Mouse (Mus musculus) WW6 (cell line): ENCODE data around the gene Abcd3.

Experiments used
- DNase-seq: peaks from one replicate; pipeline ENCODE4 v3.0.0-alpha.2; 2013; ENCODE audit warnings: low read depth, low spot score

Abcd3 gene

DNA sequence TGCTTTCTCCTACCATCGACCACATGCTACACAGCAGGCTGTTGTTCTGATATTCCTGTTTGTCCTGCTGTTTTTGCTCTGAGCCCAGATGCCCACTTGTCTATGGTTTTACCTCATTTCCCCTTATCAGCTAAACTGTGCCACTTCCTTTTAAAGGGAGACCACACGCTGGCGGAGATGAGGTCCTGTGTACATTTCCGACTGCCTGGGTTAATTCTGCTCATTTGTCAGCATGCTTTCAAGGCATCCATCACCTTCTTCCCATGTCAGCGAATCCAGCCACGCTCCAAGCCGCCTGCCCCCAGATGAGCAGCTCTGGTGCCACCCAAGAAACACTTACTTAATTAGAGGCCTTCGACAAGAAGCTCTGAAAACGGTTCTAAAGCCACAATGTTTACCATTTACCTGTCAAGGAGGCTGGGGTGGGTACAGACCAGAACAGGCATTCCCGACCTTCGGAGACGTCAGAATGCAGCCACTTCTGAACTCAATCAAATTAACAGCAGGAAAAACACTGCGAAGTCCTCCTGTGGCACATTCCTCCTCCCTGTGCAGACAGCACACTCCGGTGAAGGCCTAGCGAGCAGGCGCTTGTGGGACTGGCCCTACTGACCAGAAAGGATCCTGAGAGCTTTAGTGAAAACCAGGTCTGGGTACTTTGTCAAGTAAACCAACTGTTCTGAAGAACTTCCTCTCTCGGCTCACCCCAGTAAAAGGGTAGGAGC is 75.5 kb downstream of the Abcd3 start:
- DNase-seq: no peak

DNA sequence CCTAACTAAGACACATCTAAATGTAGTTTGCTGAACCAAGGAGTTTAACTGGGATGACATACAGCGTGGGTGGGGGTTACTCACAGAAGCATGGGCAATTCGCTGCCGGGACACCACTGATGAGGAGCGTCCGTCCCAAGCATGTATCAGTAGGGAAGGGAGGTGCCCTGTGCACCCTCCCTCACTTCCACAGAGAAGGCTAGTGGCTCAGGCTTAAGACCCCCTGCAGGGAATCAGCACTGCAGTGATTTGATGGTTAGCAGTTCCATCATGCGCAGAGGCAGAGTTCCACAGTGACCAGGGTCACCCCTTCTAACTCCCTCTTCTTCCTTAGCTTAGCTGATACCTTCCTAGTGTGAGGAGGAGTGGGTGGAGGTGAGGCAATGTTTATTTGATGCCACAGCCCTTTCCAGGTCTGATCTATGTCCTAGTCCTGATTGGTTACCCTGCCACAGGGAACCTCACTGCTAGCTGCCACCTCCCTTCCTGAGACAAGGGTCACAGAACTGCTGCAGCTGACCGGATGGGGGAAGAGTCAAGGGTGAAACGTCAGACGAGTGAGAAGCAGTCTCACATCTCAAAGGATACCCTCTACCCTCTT is 76.3 kb downstream of the Abcd3 start:
- no peak for DNase-seq

DNA sequence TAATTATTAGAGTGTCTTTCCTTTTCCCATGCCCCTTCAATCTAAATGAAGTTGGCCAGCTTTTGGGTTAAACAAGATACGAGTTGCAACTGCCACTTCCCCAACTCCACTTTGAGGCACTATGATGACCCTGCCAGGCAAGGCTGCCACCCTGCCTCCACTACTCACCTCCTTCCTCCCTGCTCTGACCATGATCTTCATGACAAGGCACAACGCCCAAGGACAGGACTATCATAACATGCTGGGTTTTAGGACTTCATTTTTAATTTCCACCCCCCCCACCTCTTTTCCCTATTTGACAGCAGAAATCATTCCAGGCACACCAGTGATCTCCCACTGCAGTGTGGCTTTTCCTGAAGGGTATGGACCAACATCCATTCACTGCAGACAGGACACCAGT is 77.2 kb downstream of the Abcd3 start:
- DNase-seq: no peak

DNA sequence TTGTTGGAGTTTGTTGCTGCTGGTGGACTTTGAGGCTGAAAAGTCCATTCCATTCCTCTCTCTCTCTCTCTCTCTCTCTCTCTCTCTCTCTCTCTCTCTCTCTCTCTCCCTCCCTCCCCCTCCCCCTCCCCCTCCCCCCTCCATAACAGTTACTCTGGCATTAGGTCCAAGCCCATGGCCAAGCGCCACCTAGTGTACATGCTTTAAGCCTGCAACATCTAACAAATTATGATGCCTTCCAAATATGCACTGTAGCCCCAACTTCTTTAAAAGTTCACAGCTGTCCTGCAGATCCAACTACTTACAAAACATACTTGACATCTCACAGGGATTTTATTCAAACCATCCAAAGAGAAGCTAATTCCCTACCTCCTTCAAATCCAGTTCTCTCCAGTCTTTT is 77.6 kb downstream of the Abcd3 start:
- DNase-seq: no peak

DNA sequence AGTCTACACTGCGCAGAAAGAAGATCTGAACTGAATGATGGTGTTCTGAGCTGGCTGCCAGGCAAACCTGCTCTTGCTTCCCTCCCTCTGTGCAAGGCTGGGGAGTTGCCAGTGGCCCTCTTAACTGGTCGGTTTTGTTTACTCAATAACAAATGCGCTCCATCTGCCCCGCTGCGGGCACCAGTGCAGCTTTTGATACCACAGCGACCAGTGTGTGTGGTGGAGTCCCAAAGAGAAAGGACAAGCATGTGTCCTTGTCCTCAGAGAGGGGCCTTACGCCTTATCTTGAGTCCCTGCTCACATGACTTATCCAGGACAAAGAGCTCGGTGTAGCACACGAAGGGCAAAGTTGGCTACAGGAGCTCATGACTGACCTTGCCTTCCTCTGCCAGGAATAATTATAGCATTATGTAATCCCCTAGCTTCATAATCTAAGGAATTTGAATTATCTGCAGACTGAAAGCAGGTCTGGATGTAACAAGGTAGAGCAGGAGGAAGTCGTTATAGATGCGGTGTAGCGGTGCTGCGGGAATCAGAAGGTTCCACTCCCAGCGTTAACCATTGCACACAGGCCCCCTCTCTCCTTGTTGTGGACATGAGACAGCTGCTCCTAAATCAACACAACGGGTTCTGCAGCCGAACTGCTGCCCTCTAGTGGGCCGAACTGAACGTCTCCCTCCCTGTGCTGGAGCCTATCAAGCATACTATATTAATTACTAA is 78.9 kb downstream of the Abcd3 start:
- DNase-seq: peak; percentile 48

DNA sequence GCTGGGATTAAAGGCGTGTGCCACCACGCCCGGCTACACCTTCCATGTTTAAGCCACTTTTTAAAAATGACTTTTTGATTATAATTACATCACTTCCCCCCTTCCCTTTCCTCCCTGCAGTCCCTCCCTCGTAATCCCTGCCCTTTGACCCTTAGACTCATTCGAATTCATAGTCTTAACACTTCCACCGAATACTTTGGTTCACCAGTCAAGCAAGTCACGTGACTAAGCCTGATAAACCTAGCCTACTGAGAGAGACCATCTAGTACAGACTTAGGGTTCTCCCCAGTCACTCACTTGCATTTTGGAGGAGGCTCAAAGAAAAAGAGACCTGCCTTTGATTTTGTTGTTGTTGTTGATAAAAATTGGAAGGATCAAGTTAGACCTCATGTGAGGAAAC is 79.6 kb downstream of the Abcd3 start:
- no peak for DNase-seq

DNA sequence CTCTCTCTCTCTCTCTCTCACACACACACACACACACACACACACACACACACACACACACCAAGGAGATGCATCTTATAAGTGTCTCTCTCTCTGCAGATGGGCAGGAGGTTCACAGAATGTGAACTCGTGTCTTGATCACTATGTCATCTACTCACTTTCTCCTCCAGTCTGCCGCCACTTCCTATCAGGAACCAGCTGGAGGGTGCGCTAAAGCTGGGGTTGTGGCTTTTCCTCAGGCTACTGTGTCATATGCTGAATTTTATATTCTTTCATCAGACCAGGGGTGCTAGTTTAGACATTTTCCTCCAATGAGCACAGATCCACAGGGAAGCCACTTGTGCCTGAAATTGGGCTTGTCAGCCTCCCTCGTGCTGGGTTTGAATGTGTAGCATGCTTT is 85.4 kb downstream of the Abcd3 start:
- DNase-seq: no peak

DNA sequence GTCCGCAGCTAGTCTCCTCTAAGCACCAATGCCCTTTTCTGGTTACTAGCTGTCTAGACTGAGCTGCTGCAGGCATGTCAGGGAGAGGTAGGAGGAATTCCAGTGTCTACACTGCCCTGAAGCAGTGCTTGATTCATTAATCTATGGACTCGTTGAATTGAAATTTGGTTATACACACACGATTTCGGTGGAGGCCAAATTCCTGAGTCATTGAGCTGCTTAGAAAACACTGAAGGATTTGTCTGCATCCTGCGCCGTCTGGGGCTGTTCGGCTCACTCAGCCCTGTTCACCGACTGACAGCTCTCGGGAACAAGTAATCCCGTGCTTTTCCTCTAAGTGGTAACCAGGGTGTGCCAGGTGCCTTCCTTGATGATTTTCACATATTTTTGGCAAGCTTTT is 89.5 kb downstream of the Abcd3 start:
- DNase-seq: no peak

DNA sequence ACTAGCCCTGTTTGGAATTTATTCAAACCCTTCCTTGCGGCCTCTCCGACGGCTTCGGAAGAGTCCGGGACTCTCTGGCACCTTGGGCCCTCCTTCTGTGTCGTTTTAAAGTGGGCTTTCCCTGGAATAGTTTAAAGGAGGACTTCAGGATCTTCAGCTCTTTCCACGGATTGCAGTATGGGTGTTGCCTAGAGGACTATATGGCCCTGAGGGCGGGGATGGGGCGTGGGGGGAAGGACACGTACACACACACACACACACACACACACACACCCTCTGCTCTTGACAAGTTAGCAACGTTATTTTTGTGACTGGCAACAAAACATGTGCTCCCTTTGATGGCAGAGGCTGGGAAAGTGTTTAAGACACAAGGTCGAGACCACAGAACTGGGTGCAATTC is 90.5 kb downstream of the Abcd3 start:
- DNase-seq: no peak

DNA sequence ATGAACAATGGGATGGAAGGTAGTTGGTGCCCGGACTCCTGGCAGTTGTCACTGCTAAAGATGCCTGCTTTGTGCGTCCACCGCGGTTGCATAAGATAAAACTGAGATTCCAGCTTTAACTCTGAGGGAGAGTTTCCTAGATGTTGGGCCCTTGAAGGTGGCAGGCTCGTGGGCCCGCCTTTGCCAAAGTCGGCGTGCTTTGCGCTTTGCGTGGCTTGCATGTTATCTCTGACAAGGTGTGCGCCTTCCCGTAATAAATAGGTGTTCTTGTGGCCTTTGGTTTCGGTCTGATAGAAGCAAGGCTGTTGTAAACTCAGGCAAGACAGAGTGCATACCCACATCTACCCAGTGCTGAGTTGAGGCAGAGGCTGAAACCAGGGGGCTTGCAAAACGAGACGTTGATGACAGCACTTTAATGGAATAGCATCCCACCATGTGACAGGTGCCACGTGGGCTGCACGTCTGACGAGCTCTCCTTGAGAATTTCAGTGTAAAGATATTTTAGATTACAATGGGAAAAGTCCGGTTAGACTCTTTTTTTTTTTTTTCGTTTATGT is 91.1 kb downstream of the Abcd3 start:
- DNase-seq: no peak

DNA sequence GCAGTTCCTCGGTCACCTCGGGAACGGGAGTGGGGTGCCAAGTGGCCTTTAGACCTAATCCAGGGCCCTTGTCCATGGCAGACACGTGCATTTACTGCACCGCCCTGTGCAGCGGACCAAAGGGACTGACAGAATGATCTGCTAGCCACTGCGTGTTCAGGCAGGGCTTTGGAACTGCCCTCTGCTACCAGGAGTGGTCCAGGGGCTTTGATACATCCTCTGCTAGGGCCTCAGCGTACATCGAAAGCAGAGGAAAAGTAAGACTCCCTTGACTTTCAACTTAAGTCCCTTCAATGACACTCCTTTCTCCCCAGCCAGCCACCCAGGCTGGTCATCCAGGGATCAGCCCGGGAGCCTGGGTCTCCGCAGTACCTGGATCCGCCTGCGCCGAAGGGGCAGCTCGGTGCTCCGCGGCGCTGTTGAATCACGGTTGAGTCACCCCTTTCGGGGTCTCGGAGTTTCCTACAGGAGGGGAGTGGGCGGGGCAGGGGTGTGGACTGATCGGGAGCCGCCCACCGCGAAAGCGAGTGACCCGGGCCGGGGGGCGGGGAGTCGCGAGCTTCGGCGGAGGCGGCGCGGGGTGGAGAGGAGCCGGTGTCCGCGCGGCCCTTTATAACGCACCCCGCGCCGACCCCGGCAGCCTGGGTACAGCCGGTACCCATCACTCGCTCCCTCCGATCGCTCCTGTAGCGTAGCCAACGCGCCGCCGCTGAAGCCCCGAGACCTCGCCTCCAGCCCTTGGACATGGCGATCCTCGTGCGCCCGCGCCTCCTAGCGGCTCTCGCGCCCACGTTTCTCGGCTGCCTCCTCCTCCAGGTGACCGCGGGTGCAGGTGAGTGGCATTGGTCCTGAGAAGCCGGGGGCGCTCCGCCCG is 91.9 kb downstream of the Abcd3 start, which contains the start of gene F3:
Gene F3 (plus strand): TSS at position 567 of the 874 bp plus-strand sequence.
- DNase-seq: peak; percentile 45

DNA sequence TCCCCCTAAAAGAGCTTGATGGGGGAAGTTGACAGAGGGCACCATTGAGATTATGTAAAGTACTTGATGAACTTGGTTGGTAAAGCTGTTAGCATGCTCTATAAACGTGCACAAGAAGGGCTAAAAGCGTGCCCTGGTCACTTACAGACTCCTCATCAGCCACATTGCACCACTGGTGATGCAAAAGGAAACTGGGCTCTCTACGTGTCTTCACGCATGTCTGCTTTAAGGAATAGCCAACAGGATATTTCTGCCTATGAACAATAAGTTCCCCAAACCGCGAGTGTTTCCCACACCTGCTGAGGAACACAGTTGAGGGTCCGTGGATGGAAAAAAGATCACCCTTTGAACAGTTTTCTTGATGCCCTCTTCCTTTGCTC is 93.4 kb downstream of the Abcd3 start:
- no peak for DNase-seq

DNA sequence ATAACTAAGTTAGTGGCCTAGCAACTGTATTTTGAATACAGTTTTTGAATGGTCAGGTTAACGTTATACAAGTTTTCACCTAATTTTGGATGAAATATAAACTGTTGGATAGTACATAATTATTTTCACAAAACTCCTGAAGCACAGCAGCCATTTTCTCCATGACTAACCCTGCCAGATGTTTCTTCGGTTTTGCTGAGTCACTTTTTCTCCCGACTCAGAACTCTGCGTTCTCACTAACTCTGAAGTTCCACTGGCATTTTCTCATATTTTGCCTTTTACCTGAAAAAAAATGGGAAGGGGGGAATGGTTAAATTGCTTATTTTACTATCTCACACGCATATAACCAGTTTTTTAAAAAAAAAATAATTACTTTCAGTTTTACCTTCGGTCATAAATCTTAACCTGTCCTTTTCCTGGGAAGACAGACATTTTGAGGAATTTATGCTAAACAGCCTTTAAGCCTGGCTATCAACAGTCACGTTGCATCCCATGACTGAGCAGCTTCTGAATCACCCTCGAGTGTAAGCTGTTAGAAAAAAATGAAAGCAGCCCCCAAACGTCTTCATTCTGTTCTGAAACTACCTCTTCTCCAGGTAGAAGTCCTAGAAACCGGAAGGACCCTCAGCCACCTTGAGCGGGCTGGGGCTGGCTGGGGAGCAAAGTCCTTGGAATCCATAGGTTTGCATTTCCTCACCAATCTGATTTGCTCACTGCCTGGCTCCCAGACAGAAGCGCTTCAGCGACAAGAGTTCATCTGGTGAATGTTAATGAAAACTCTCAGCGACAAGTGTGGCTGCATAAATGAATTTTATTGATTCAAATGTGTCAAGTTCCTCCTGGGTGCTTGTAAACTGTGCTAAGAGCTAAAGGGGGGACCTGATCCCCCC is 94.1 kb downstream of the Abcd3 start:
- no peak for DNase-seq

DNA sequence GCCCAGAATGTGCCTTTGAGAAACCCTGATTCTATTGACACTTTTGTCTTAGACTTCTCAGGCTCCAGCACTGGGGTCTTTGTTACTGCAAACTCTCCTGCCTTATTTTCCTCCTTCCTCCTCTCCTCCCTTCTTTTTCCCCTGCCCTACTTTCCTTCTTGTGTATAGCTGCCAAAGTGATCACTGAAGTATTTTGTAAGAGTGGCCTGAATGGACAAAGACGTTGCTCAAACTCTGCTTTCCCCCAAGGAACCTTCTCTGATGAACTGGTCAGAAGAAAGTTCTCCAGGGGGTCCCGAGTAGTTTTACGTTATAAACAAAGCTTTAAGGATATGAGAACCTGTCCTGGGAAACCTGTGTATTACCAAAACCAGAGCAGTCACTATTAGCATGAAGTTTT is 95.4 kb downstream of the Abcd3 start:
- DNase-seq: no peak

DNA sequence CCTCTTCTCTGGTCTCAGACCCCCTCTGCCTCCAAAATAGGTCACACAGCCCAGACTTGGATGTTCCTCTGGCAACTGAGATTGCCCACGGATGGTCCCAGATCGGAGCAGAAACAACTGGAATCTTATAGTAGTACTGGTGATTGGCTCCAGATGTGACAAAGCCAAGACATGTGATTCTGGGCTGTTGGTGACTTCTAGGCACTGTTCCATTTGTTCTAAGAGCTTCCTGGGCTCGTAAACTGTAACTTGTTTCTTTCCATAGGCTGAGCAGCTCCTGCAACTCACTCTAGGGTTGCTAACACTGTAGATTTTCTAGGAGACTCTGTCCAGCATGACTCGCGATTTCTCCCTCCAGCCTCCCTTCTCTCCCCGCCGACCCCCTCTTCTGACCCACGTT is 96.4 kb downstream of the Abcd3 start:
- DNase-seq: no peak

DNA sequence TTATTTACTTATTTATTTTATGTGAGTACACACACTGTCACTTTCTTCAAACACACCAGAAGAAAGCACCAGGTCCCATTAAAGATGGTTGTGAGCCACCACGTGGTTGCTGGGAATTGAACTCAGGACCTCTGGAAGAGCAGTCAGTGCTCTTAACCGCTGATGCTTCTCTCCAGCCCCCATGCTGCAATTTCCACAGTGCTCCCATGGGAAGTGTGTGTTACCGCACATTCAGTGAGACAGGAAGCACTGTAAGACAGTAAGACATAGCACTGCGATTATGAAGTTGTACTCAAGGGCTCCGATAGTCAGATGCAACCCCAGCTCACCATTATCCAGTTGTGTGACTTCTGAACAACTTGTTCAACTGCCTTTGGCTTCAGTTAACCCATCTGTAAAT is 98.6 kb downstream of the Abcd3 start:
- no peak for DNase-seq

DNA sequence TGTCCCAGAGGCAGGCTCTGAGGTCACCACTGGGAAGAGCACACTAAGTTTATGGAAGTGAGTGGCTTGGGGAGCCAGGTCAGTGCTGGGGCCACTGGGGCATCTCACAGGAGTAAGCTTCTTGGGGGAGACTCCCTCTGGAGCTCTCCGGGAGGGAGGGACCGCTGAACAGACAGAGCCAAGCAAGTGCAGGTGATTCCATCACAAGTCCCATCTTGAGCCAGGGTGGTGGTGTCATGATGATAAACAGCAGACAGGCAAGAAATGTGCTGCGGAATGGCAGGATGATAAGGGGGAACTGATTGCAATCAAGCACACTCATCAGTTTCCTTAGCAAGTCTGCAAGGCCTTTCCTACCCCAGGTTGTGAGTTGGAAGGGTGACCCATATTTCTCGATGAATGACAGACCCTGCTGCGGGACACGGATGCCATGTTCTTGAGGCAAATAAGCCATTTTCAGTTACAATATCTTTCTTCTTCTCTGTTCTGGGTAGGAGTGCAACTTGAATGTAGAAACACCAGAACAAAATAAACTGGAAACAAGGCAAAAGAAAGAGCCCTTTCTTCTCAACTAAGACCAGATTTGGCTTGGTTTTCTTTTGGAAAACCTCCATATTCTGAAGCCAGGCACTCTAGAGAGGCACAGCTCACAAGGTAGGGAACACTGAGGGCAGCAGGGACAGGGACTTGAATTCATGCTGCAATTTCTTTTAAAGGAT is 99.2 kb downstream of the Abcd3 start:
- DNase-seq: no peak

DNA sequence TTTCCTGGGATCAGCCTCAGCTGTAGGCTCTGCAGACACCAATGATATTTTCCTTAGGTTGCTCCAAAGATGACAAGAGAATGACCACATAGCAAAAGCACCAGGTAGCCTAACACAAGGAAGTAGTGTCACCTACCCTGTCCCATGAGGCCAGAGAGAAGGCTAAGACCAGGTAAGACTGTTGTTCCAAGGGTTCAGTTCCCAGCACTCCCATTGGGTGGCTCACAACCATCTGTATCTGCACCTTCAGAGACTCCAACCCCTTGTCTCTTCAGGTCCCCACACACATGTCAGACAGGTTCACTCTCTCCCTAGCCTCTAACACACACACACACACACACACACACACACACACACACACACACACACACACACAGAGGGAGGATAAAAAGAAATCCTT is 99.8 kb downstream of the Abcd3 start:
- no peak for DNase-seq

DNA sequence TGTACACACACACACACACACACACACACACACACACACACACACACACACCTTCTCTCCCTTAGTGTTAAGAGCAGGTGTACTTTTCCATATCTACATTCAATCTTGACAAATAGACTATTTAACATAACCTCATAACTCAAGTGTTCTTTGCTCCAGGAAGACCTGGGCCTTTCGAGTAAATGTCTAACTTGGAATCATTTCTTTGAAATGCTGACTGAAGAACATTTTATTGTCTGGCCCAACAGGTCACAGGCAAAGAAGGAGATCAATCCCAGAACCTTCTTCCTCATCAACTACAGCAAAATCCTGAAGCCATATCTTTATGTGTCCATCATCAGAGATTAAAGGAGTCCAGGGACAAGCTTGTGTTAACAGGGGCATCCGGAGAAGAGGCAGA is 100.6 kb downstream of the Abcd3 start:
- no peak for DNase-seq

DNA sequence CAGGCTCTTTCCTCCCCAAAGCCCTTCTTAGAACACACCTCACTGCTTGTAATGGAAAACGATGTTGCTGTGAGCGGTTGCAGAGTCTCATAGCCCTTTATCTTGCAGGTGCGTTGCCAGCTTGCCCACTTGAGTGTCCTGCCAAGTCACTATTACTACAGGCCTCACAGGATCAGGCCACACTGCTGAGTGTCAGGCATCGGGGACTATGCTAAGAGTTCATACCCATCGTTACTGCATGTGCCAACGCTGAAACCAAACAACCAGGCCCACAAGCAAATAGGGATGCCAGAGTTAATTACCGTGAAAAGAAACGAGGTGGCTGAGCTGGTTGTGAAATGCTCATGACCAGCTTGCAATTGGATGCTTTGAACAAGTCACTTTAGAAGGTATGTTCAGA is 101.3 kb downstream of the Abcd3 start:
- no peak for DNase-seq
